Mouse (Mus musculus) cerebellum, adult (tissue): ENCODE data around the gene Fchsd2.

Source experiments
- ATAC-seq: cut with Nextera tagmentation; 2 replicates; pipeline ENCODE4 v1.9.2; 2017; ENCODE audit warnings: mild to moderate bottlenecking, moderate library complexity, mixed read lengths; ENCODE audit not compliant: insufficient number of reproducible peaks, low FRiP score, low TSS enrichment

Fchsd2 gene

GRCm38 (mm10) chr7:101092618-101093017, at the start of gene Fchsd2:
Gene Fchsd2 (plus strand): TSS chr7:101092863.
- peak; percentile 45; the same call in 1 of the 2 replicates for ATAC-seq

- no peak for ATAC-seq
Observed at GRCm38 (mm10) chr7:101043846-101044541, 48.7 kb upstream of the Fchsd2 start.

GRCm38 (mm10) chr7:101048247-101048646, 44.4 kb upstream of the Fchsd2 start:
- ATAC-seq: no peak

- no peak for ATAC-seq
Observed at GRCm38 (mm10) chr7:101049326-101050087, 43.2 kb upstream of the Fchsd2 start.

- no peak for ATAC-seq
Observed at GRCm38 (mm10) chr7:101050724-101051550, 41.7 kb upstream of the Fchsd2 start.

- no peak for ATAC-seq
Observed at GRCm38 (mm10) chr7:101051551-101052221, 41.0 kb upstream of the Fchsd2 start.

GRCm38 (mm10) chr7:101053136-101053535, 39.5 kb upstream of the Fchsd2 start:
- no peak for ATAC-seq

- no peak for ATAC-seq
Observed at GRCm38 (mm10) chr7:101057309-101057708, 35.4 kb upstream of the Fchsd2 start.

GRCm38 (mm10) chr7:101059188-101059587, 33.5 kb upstream of the Fchsd2 start:
- ATAC-seq: no peak

GRCm38 (mm10) chr7:101060476-101060875, 32.2 kb upstream of the Fchsd2 start:
- ATAC-seq: no peak

- ATAC-seq: peak; percentile 61; the same call in 1 of the 2 replicates
Observed at GRCm38 (mm10) chr7:101061381-101061780, 31.3 kb upstream of the Fchsd2 start.

- 0 out of 2 replicates have a peak, but pooled peaks have one; percentile 26 for ATAC-seq
Observed at GRCm38 (mm10) chr7:101062246-101062645, 30.4 kb upstream of the Fchsd2 start.

- no peak for ATAC-seq
Observed at GRCm38 (mm10) chr7:101063523-101063922, 29.1 kb upstream of the Fchsd2 start.

GRCm38 (mm10) chr7:101064697-101065688, 27.7 kb upstream of the Fchsd2 start:
- ATAC-seq: no peak

- no peak for ATAC-seq
Observed at GRCm38 (mm10) chr7:101066009-101066408, 26.7 kb upstream of the Fchsd2 start.

- no peak for ATAC-seq
Observed at GRCm38 (mm10) chr7:101066650-101067346, 25.9 kb upstream of the Fchsd2 start.

- ATAC-seq: no peak
Observed at GRCm38 (mm10) chr7:101067521-101067920, 25.1 kb upstream of the Fchsd2 start.

GRCm38 (mm10) chr7:101069271-101069670, 23.4 kb upstream of the Fchsd2 start:
- ATAC-seq: no peak
